Mouse (Mus musculus) monocyte, adult 5-6 weeks (primary cell): Measurements from ENCODE around the gene Hoxc12. TPM values are rescaled to one million over a fixed set of nuclear protein-coding genes. Genes with fewer than 3 reads are reported as not detected.
A peak's percentile ranks its signal among the peaks of the same experiment; 100 is the strongest.

Experiments
- ATAC-seq: fragments of 153-309, 156-312 bp; replicated peaks from 2 replicates; pipeline ENCODE4 v1.8.0; 2017; ENCODE audit warnings: mild to moderate bottlenecking; ENCODE audit not compliant: low TSS enrichment, insufficient number of reproducible peaks, severe bottlenecking, poor library complexity, low FRiP score
- total RNA-seq: library from RNA; stranded (forward); fragments of 200-1000, 200-491, 200-594 nt; gene quantifications from 3 replicates; pipeline ENCODE4 v1.2.3, GENCODE M21; 2017

The Hoxc12 gene
- total RNA-seq, 1 experiment from 2014 or later, result not detected

DNA sequence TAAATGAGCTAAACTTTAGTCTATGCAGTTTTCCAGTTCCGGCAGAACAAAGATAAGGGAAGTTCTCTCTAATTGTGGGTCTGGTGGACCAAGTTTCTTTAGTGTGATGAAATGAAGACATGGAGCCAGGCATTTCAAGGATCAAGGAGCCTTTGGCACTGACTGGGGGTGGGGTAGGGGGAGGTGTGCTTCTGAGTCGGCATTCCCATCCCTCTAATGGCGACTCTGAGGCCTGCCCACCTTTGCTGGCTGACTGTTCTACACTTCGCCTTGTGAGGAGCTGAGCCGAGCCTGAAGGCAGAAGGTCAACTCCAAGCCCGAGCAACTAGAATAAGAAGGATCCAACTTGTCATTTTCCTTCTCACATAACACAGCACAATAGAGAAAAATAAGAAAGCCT, 25.2 kb downstream of the Hoxc12 start:
- ATAC-seq, result no peak

DNA sequence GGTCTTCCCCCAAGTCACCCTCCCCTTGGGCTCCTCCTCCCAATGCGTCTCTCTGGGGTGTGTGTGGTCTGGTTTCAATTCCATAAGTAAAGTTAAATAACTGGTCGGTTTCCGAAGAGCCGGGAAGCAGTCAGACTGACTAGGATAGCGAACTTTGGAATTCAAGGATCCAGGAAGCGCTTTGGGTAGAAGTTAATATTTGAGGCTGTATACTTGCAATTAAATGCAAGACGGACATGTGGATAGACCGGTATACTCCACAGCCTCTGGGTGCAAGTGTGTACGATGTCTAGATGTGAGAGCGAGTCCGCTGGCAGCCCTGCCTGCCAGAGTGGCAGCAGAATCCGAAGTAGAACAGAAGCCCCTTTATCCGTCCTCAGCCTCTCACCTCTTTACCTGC, 25.9 kb downstream of the Hoxc12 start:
- ATAC-seq, result no peak

- ATAC-seq, result no peak
These were observed 26.7 kb downstream of the Hoxc12 start for GRCm38 (mm10) chr15:102963259-102963658.

DNA sequence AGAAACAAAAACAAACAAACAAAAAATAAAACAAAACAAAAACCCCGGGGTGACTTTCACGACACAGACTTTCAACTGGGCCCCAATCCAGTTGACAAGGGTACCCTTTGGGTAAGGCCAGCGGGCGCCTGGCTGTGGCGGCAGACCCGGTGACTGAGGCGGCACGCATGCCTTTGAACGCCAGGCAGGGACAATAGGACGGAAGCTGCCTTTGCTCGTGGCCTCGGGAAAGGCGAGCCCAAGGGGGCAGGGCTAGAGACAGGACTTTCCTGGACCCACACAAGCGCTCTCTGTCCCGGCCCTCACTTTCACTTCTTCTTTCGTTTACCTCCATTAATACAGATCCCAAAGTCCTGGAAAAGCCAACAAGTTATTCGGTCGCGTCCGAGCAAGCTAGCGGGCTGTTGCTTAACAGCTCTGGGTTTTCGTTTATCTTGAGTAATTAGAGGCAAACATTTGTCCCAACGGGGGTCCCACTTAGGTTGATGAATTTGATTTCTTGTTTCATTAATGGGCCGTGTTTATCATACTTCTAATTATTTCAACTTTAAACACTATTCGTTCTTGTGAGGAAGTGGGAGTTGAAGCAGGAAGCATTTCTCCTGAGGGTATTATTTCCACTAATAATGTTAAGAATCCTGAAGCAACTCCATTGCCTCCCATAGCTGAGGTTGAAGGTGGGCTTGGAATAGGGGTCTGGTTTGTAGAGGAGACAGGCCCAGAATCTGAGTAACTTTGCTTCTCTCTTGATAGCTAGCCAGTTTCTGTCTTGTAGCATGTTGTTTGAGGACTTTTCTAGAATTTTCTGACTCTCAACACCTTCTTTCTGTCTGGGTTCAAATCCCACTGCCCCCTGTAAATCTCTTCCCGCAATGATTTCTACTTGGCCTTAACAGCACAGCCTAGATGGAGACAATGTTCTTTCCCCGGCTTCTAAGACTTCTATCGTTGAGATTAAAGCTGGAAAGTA, 27.4 kb downstream of the Hoxc12 start:
- no peak for ATAC-seq

DNA sequence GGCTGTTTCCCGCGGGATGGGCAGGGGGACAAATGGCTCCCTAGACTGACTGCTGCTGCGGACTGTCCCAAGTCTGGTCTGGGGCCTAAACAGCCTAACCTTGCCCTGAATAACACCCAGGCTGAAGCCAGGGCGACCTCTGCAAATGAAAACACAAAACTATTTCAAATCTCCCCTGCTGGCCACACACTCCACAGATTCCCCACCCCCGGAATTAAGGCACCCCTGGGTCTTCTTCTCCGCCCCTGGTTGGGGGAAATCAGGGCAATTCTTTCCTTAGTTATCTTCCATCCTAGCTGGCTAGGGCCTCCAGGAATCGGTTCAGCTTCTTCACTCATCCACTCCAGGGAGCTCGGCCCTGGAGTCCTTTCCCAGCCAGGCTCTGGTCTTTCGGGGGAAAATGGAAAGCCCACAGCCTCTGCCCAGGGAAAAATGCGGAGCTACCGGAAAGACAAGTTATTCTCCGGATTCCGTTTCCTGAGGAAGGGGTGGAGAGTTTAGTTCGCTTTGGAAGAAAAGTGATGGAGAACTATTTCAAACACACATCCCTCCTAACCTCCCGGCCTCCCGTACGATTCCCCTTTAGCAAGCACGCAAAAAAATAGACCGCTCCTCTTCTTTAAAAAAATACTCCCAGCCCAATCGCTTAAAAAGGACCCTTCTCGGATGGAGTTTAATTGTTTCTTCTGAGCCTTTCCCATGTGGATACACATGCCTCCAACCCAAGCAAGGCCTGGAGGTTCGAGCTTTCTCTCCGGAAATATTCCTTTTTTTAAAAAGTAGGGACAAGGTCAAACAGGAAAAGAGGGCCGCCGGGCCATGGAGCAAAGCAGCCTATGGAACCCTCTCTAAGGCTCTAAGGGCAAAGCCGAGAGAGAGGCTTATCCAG, 28.7 kb downstream of the Hoxc12 start:
- ATAC-seq, result no peak

DNA sequence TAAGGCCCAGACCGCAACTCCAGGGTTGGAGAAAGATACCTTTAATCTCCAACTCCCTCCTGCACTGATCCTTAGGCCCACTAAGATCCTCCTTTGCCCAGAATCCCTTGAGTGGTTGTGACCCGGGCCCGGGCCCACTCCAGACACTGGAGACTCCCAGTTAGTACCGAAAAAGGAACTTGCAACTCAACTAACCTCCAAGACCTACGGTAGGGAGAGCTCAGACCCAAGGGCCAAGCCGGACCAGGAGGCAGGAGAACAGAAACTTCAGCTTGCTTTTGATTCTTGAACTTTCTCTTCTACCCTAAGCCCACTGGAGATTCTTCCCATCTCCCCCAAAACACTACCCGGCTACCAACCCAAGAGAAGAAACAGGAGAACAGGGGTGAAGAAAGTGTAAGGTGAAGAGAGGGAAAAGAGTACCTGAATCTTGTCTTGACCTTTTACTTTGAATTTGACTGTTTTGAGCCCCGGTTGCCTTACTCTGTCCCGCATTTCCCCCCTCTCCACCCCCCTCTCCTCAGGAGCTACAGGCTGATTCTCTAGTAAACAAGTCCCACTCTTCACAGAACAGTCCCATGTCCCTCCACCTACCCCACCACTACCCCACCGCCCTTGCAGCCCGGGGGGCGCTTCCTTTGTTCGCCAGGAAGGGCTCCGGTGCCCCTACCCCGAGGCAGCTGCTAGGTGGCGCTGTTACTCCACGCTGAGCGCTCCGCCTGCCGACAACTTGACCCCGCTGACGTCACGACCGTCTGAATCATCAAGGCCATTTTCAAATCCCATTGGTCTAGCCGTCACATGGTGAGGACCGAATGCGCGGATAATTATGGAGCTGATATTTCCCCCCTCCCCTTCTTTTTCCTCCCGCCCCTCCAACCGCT, 29.6 kb downstream of the Hoxc12 start:
- peak; percentile 50 for ATAC-seq

- ATAC-seq, result no peak
These were observed 30.3 kb downstream of the Hoxc12 start, which contains the start of gene Hoxc10 for GRCm38 (mm10) chr15:102966776-102967311. Gene Hoxc10 (plus strand): TSS chr15:102966796.

- no peak for ATAC-seq
These were observed 30.7 kb downstream of the Hoxc12 start, which contains the start of gene Hoxc5 for GRCm38 (mm10) chr15:102967312-102967510. Gene Hoxc5 (plus strand): TSS chr15:102967443.

DNA sequence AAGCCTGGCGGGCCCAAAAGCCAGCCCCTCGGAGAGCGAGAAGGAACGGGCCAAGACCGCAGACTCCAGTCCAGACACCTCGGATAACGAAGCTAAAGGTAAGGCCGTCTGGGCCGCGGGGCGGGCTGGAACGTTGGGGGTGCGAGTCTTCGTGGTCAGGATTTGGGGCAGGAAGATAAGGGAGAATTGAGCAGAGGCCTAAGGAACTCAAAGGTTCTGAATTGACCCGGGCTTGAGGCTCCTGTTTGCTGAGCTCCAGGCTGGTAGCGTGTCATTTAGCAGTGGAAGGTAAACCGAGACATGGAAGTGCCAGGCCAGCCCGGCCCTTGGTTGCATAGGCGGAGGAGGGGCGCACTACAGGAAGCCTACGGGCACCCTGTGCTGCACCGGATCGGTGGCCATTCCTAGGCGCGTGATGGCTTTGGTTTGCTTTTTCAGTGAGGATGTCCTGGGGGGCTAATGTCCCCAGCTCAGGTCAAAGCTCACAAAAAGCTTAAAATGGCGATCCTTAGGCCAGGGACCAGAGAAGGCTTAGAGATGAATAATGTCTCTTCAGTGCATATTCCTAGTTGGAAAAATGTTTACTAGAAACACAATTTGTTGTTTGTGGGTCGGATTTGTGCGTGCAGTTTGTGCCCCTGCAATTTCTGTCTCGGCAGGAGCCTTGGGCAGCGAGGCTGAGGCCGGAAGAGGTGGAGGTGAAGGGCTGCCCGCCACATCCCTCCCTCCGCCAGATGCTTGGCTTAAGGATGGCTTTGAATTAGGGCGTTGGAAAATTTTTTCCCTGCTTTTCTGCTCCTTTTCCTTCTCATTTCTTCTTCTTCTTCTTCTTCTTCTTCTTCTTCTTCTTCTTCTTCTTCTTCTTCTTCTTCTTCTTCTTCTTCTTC, 31.2 kb downstream of the Hoxc12 start:
- no peak for ATAC-seq

GRCm38 (mm10) chr15:102969296-102969695, 32.7 kb downstream of the Hoxc12 start:
- no peak for ATAC-seq

DNA sequence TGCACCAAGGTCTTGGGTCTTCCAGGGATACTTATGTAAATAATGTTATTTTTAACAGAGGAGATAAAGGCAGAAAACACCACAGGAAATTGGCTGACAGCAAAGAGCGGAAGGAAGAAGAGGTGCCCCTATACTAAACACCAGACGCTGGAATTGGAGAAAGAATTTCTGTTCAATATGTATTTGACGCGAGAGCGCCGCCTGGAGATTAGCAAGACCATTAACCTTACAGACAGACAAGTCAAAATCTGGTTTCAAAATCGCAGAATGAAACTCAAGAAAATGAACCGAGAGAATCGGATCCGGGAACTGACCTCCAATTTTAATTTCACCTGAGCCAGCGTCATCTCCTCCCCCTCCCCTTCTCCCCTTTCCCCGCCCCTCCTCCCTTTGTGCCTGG, 34.2 kb downstream of the Hoxc12 start:
- no peak for ATAC-seq

DNA sequence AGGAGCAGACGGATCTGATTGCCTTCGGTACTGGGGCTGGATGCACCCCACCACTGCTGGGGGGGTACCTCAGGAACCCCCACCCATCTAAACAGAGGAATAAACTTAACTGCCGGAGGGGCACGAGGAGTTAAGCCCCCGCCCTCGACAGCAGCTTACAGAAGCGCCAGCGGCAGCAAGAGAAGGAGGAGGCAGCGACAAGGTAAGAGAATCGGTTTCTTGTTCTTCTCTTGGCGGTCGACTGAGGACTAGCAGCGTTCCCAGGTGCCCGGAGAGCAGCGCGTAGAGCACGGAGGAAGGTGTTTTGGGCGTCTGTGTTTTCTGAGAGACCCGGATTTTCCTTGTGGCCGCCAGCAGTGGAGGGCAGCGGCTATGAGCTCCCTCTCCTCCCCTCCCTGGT, 35.7 kb downstream of the Hoxc12 start:
- ATAC-seq, result no peak

GRCm38 (mm10) chr15:102972753-102973152, 36.2 kb downstream of the Hoxc12 start:
- ATAC-seq, result no peak

- no peak for ATAC-seq
These were observed 38.5 kb downstream of the Hoxc12 start for GRCm38 (mm10) chr15:102975034-102975433.

GRCm38 (mm10) chr15:102975688-102976111, 39.1 kb downstream of the Hoxc12 start:
- no peak for ATAC-seq

- no peak for ATAC-seq
These were observed 39.6 kb downstream of the Hoxc12 start, which contains the start of gene Hoxc9 for GRCm38 (mm10) chr15:102976171-102976570. Gene Hoxc9 (plus strand): TSS chr15:102976439.

GRCm38 (mm10) chr15:102976631-102977422, 40.3 kb downstream of the Hoxc12 start:
- ATAC-seq, result no peak
